Mouse (Mus musculus): ENCODE data around the gene Arhgef15. TPM values are rescaled to one million over a fixed set of nuclear protein-coding genes. Genes with fewer than 3 reads are reported as not detected.

Arhgef15 gene
- polyA plus RNA-seq, 1 experiment from 2014 or later = 24.7 TPM

- Histone ChIP-seq H3K4me2 (ENCODE audit: low read depth, low read length) (no peak overlapping the region), H3K27ac (ENCODE audit: low read depth, low read length) (no peak overlapping the region), H3K9ac (replicated peaks; ENCODE audit: low read depth, low read length) (no peak overlapping the region), H3K9me3 (ENCODE audit: control insufficient read depth, low read length) (no peaks in the 10 kb centered on the region), H3K36me3 (ENCODE audit: control insufficient read depth, insufficient read depth, low read length) (no peaks in the 10 kb centered on the region), H3K4me3 (ENCODE audit: low read depth, low read length) (no peak overlapping the region), H3K4me1 (ENCODE audit: control insufficient read depth, insufficient read depth, low read length) (no peaks in the 10 kb centered on the region), H3K27me3 (ENCODE audit: control insufficient read depth, insufficient read depth, low read length) (no peaks in the 10 kb centered on the region)
- 53% methylated on average over 3 of the region's 3 CpGs for WGBS
- ATAC-seq (ENCODE audit: low read depth) = no peak
Measured at GRCm38 (mm10) chr11:68923191-68923590, 34.1 kb downstream of the Arhgef15 start.

- ATAC-seq (ENCODE audit: low read depth) = no peak
- no peaks in the 10 kb centered on the region for H3K36me3 ChIP-seq (ENCODE audit: control insufficient read depth, insufficient read depth, low read length)
- H3K27ac ChIP-seq (ENCODE audit: low read depth, low read length) = no peak overlapping the region
- H3K4me1 ChIP-seq (ENCODE audit: control insufficient read depth, insufficient read depth, low read length) = no peaks in the 10 kb centered on the region
- no peak overlapping the region for H3K4me2 ChIP-seq (ENCODE audit: low read depth, low read length)
- no peaks in the 10 kb centered on the region for H3K27me3 ChIP-seq (ENCODE audit: control insufficient read depth, insufficient read depth, low read length)
- no peak overlapping the region for H3K9ac ChIP-seq (replicated peaks; ENCODE audit: low read depth, low read length)
- no peaks in the 10 kb centered on the region for H3K9me3 ChIP-seq (ENCODE audit: control insufficient read depth, low read length)
- no peak overlapping the region for H3K4me3 ChIP-seq (ENCODE audit: low read depth, low read length)
- WGBS = 96% methylated on average over 4 of the region's 4 CpGs
Measured at GRCm38 (mm10) chr11:68914566-68914965, 42.7 kb downstream of the Arhgef15 start.

- H3K36me3 ChIP-seq (ENCODE audit: control insufficient read depth, insufficient read depth, low read length) = peaks cover 4% of the 10 kb centered on the region; the same call in 1 of the 2 replicates
- no peak overlapping the region for H3K4me2 ChIP-seq (ENCODE audit: low read depth, low read length)
- no peak overlapping the region for H3K9ac ChIP-seq (replicated peaks; ENCODE audit: low read depth, low read length)
- no peak for ATAC-seq (ENCODE audit: low read depth)
- no peak overlapping the region for H3K4me3 ChIP-seq (ENCODE audit: low read depth, low read length)
- no peaks in the 10 kb centered on the region for H3K27me3 ChIP-seq (ENCODE audit: control insufficient read depth, insufficient read depth, low read length)
- H3K27ac ChIP-seq (ENCODE audit: low read depth, low read length) = 0 out of 2 replicates have a peak overlapping the region, but pooled peaks have one; percentile 28
- 47% methylated on average over 14 of the region's 14 CpGs for WGBS
- H3K4me1 ChIP-seq (ENCODE audit: control insufficient read depth, insufficient read depth, low read length) = no peaks in the 10 kb centered on the region
- H3K9me3 ChIP-seq (ENCODE audit: control insufficient read depth, low read length) = no peaks in the 10 kb centered on the region
Measured at GRCm38 (mm10) chr11:68911531-68912177, 45.6 kb downstream of the Arhgef15 start.

- WGBS = 55% methylated on average over 7 of the region's 7 CpGs
Measured at GRCm38 (mm10) chr11:68908846-68909503, 48.3 kb downstream of the Arhgef15 start.

GRCm38 (mm10) chr11:68907251-68907650 is 50.0 kb downstream of the Arhgef15 start:
- no peak for ATAC-seq (ENCODE audit: low read depth)
- Histone ChIP-seq H3K36me3 (ENCODE audit: control insufficient read depth, insufficient read depth, low read length) (peaks cover 41% of the 10 kb centered on the region), H3K4me3 (ENCODE audit: low read depth, low read length) (no peak overlapping the region), H3K4me2 (ENCODE audit: low read depth, low read length) (no peak overlapping the region), H3K27me3 (ENCODE audit: control insufficient read depth, insufficient read depth, low read length) (no peaks in the 10 kb centered on the region), H3K27ac (ENCODE audit: low read depth, low read length) (no peak overlapping the region), H3K9ac (replicated peaks; ENCODE audit: low read depth, low read length) (no peak overlapping the region), H3K4me1 (ENCODE audit: control insufficient read depth, insufficient read depth, low read length) (peaks cover 6% of the 10 kb centered on the region), H3K9me3 (ENCODE audit: control insufficient read depth, low read length) (no peaks in the 10 kb centered on the region)
- WGBS = 77% methylated on average over 3 of the region's 3 CpGs

More at GRCm38 (mm10) chr11:68908846-68909503, 48.3 kb downstream of the Arhgef15 start:
- no peak for ATAC-seq (ENCODE audit: low read depth)
- Histone ChIP-seq H3K4me3 (ENCODE audit: low read depth, low read length) (no peak overlapping the region), H3K27me3 (ENCODE audit: control insufficient read depth, insufficient read depth, low read length) (no peaks in the 10 kb centered on the region), H3K9me3 (ENCODE audit: control insufficient read depth, low read length) (no peaks in the 10 kb centered on the region), H3K4me2 (ENCODE audit: low read depth, low read length) (no peak overlapping the region), H3K4me1 (ENCODE audit: control insufficient read depth, insufficient read depth, low read length) (no peaks in the 10 kb centered on the region; the same call in 1 of the 2 replicates), H3K9ac (replicated peaks; ENCODE audit: low read depth, low read length) (no peak overlapping the region), H3K27ac (ENCODE audit: low read depth, low read length) (no peak overlapping the region), H3K36me3 (ENCODE audit: control insufficient read depth, insufficient read depth, low read length) (peaks cover 28% of the 10 kb centered on the region)

- 83% methylated on average over 4 of the region's 4 CpGs for WGBS
- Histone ChIP-seq H3K4me2 (ENCODE audit: low read depth, low read length) (no peak overlapping the region), H3K36me3 (ENCODE audit: control insufficient read depth, insufficient read depth, low read length) (peaks cover 41% of the 10 kb centered on the region), H3K9me3 (ENCODE audit: control insufficient read depth, low read length) (no peaks in the 10 kb centered on the region), H3K27ac (ENCODE audit: low read depth, low read length) (no peak overlapping the region), H3K4me3 (ENCODE audit: low read depth, low read length) (no peak overlapping the region), H3K9ac (replicated peaks; ENCODE audit: low read depth, low read length) (no peak overlapping the region), H3K4me1 (ENCODE audit: control insufficient read depth, insufficient read depth, low read length) (peaks cover 7% of the 10 kb centered on the region), H3K27me3 (ENCODE audit: control insufficient read depth, insufficient read depth, low read length) (no peaks in the 10 kb centered on the region)
- no peak for ATAC-seq (ENCODE audit: low read depth)
Measured at GRCm38 (mm10) chr11:68906461-68906790, 50.9 kb downstream of the Arhgef15 start.

GRCm38 (mm10) chr11:68905665-68906460 is 51.4 kb downstream of the Arhgef15 start:
- no peak for ATAC-seq (ENCODE audit: low read depth)
- H3K27ac ChIP-seq (ENCODE audit: low read depth, low read length) = no peak overlapping the region
- no peak overlapping the region for H3K4me2 ChIP-seq (ENCODE audit: low read depth, low read length)
- H3K27me3 ChIP-seq (ENCODE audit: control insufficient read depth, insufficient read depth, low read length) = no peaks in the 10 kb centered on the region
- WGBS = 91% methylated on average over 9 of the region's 9 CpGs
- H3K36me3 ChIP-seq (ENCODE audit: control insufficient read depth, insufficient read depth, low read length) = peaks cover 41% of the 10 kb centered on the region
- peaks cover 7% of the 10 kb centered on the region for H3K4me1 ChIP-seq (ENCODE audit: control insufficient read depth, insufficient read depth, low read length)
- H3K9ac ChIP-seq (replicated peaks; ENCODE audit: low read depth, low read length) = no peak overlapping the region
- no peaks in the 10 kb centered on the region for H3K9me3 ChIP-seq (ENCODE audit: control insufficient read depth, low read length)
- no peak overlapping the region for H3K4me3 ChIP-seq (ENCODE audit: low read depth, low read length)

GRCm38 (mm10) chr11:68905138-68905531 is 52.1 kb downstream of the Arhgef15 start:
- Histone ChIP-seq H3K9me3 (ENCODE audit: control insufficient read depth, low read length) (no peaks in the 10 kb centered on the region), H3K4me1 (ENCODE audit: control insufficient read depth, insufficient read depth, low read length) (peaks cover 7% of the 10 kb centered on the region), H3K27ac (ENCODE audit: low read depth, low read length) (no peak overlapping the region), H3K9ac (replicated peaks; ENCODE audit: low read depth, low read length) (no peak overlapping the region), H3K4me2 (ENCODE audit: low read depth, low read length) (no peak overlapping the region), H3K4me3 (ENCODE audit: low read depth, low read length) (no peak overlapping the region), H3K36me3 (ENCODE audit: control insufficient read depth, insufficient read depth, low read length) (peaks cover 41% of the 10 kb centered on the region), H3K27me3 (ENCODE audit: control insufficient read depth, insufficient read depth, low read length) (no peaks in the 10 kb centered on the region)
- WGBS = 86% methylated on average over 3 of the region's 3 CpGs
- no peak for ATAC-seq (ENCODE audit: low read depth)

Data from neural tube, embryonic 14.5 days (tissue).